ENCODE assay signal across 9 mouse cellular contexts in the genomic region with DNA sequence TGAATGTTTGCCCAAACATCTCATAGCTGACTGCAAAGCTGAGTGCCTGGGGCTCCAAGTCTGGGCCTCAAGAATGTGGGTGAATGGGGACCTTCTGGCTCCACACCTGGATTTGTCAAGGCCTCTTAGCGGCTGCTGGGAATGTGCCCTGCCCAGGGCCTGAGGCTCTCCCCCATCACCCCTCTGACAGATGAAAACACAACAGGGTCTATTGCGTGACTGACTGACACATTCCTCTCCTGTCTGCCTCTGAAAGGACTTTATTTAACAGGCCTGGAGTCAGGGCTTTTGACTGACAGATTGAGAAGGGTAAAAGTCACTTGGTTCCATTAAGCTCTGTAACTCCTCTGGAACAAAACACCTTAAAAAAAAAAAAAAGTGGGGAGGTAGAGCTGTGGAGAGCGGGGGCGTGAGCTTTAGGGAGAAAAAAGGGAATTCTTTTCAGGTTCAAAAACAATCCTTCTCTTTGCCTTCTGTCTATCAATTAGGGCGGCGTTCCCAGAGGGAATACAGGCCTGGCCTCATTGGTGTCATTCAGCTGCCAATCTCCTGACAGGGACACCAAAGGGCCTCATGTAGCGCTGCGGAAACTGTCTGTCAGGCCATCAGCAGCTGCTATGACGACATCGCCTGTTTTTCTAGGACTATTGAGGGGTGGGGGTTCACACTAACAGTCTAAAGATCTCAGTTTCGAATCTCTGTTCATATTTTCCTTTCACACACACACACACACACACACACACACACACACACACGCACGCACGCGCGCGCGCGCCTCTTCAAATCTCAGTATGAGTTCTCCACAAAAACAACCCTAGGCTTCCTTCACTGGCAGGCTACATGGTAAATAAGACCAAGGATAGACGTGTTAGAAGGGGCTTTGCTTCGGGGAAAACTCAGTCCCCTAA.
DNase-seq lines count a peak whose midpoint lies in the region; ATAC-seq and TF ChIP-seq lines count a peak whose summit lies in the region.
"Had no signal": no experiment of that assay in that cellular context is flagged by ENCODE, and none has a peak within 500 bp of the region (broad histone marks: within the 10 kb centered on the region; RNA-seq: fewer than 3 reads in every experiment).

No protein-coding gene starts in this region.

- DNase-seq in cerebellum, postnatal 14 days: peak; percentile 25 to 41
- DNase-seq in cerebellum, postnatal 36 days: no peak
- DNase-seq in ES-E14 (ENCODE audit: low read depth, low spot score): peak; percentile 20
- DNase-seq in lung, postnatal 10 days: peak; percentile 44
- DNase-seq in liver, postnatal 0 days: no peak
- DNase-seq in left cerebral cortex, adult 8-10 months (ENCODE audit: low spot score in 2 of 2): no peak
- no peak for DNase-seq in urinary bladder, postnatal 25 days (ENCODE audit: low spot score)
- DNase-seq: cerebellum, adult 8-10 months had no signal

- TF ChIP-seq CTCF in liver, postnatal 0 days (IDR thresholded peaks at IDR 0.05; ENCODE audit: low read depth): no peak

- in situ Hi-C loops in ES-E14 (cut with MboI; ENCODE audit: low sequenced_read_pairs in 2 of 2, unreplicated experiment in 2 of 2): no loop called here

- TF ChIP-seq EP300 in liver, postnatal 0 days (IDR thresholded peaks at IDR 0.05; ENCODE audit: low read depth): no peak

- WGBS in forebrain, embryonic 15.5 days: 13% methylated on average over 21 of the region's 21 CpGs
- 80% methylated on average over 21 of the region's 21 CpGs for WGBS in liver, postnatal 0 days (ENCODE audit: insufficient replicate concordance)

- peaks cover 0 to 2% of the 10 kb centered on the region in 2 experiments; a peak in 1 of 4 replicates for H3K4me1 ChIP-seq in ES-E14 (ENCODE audit: control insufficient read depth in 2 of 2, insufficient read depth in 2 of 2, low read length in 2 of 2, poor library complexity in 1 of 2)
- H3K4me1 ChIP-seq in forebrain, embryonic 15.5 days: peaks cover 47% of the 10 kb centered on the region
- H3K4me1 ChIP-seq in liver, postnatal 0 days (ENCODE audit: insufficient read depth): no peaks in the 10 kb centered on the region

- no peaks in the 10 kb centered on the region for H3K36me3 ChIP-seq in ES-E14 (ENCODE audit: control insufficient read depth, insufficient read depth, low read length, poor library complexity, severe bottlenecking)
- H3K36me3 ChIP-seq in forebrain, embryonic 15.5 days: no peaks in the 10 kb centered on the region
- H3K36me3 ChIP-seq in liver, postnatal 0 days (replicated peaks; ENCODE audit: insufficient read depth, low read length): no peaks in the 10 kb centered on the region

- peak overlapping the region in 1 of 2 experiments; percentile 1; a peak in 2 of 4 replicates for H3K4me3 ChIP-seq in ES-E14 (ENCODE audit: insufficient read depth in 1 of 2, low read depth in 1 of 2, low read length in 2 of 2, poor library complexity in 1 of 2, severe bottlenecking in 1 of 2)
- no peak overlapping the region for H3K4me3 ChIP-seq in forebrain, embryonic 15.5 days
- H3K4me3 ChIP-seq in liver, postnatal 0 days (ENCODE audit: low read depth, low read length): no peak overlapping the region

- ATAC-seq in forebrain, embryonic 15.5 days (replicated peaks): peak; percentile 90
- ATAC-seq in liver, postnatal 0 days: no peak

- no peaks in the 10 kb centered on the region for H3K27me3 ChIP-seq in forebrain, embryonic 15.5 days
- no peaks in the 10 kb centered on the region for H3K27me3 ChIP-seq in liver, postnatal 0 days (ENCODE audit: insufficient read depth, low read length)

- no peak overlapping the region for H3K27ac ChIP-seq in ES-E14 (ENCODE audit: insufficient read depth, low read depth, low read length, poor library complexity, severe bottlenecking)
- peak overlapping the region; percentile 90 for H3K27ac ChIP-seq in forebrain, embryonic 15.5 days (replicated peaks)
- H3K27ac ChIP-seq in liver, postnatal 0 days (ENCODE audit: low read depth): no peak overlapping the region

- H3K4me2 ChIP-seq in forebrain, embryonic 15.5 days (replicated peaks): peak overlapping the region; percentile 13; the same call in 1 of the 2 replicates
- no peak overlapping the region for H3K4me2 ChIP-seq in liver, postnatal 0 days (ENCODE audit: low read depth, low read length)

- H3K9ac ChIP-seq in ES-E14 (ENCODE audit: insufficient read depth, low read depth, low read length, poor library complexity, severe bottlenecking): no peak overlapping the region
- H3K9ac ChIP-seq in forebrain, embryonic 15.5 days (replicated peaks): no peak overlapping the region
- H3K9ac ChIP-seq in liver, postnatal 0 days (replicated peaks): no peak overlapping the region

- no peaks in the 10 kb centered on the region for H3K9me3 ChIP-seq in ES-E14 (ENCODE audit: control insufficient read depth, insufficient read depth, low read depth, low read length)
- H3K9me3 ChIP-seq in forebrain, embryonic 15.5 days: no peaks in the 10 kb centered on the region
- H3K9me3 ChIP-seq in liver, postnatal 0 days (ENCODE audit: low read length): no peaks in the 10 kb centered on the region

TF ChIP-seq in ES-E14, 5 proteins besides CTCF, POLR2A, EP300 and RAD21:
- TF ChIP-seq ZNF384 (IDR thresholded peaks at IDR 0.05; ENCODE audit: low read depth, low read length): peak; percentile 78
- TF ChIP-seq MAFK (IDR thresholded peaks at IDR 0.05; ENCODE audit: insufficient read depth, low read depth, low read length): no peak

Comparison
In these comparisons a context has a peak if more than half of its experiments do, and no peak if none do; other contexts are left out.
1. DNase-seq: peak in cerebellum, postnatal 14 days (2 of 2), ES-E14 (single experiment) and lung, postnatal 10 days (single experiment); none in cerebellum, postnatal 36 days (0 of 2), liver, postnatal 0 days (single experiment), left cerebral cortex, adult 8-10 months (0 of 2) and urinary bladder, postnatal 25 days (single experiment).